Mouse (Mus musculus): Measurements from ENCODE around the gene Gm5741. TPM values are rescaled to one million over a fixed set of nuclear protein-coding genes. Genes with fewer than 3 reads are reported as not detected.
A peak's percentile ranks its signal among the peaks of the same experiment; 100 is the strongest.

Gene Gm5741
- not detected for total RNA-seq (2021)
- long read RNA-seq, experiment 1: 0 reads
- long read RNA-seq, experiment 2: 0 reads

DNA sequence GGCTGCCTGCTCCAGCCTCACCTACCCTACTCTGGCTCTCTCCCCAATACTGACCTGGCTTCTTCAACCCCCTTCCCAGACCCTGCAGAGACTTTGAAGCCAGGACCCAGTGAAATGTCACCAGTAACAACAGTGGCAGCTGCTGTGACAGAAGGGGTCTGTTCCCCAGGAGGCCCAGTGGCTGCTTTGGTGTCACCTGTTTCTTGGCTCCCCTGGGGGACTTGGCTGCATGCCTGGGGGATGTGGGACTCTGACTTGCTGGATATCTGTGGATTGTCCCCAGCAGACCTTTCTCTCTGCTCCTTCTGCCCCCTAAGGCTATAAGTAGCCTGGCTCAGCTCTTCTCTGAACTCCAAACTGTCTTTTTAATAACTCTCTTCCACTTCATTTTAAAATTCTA, at the start of gene Gm5741:
Gene Gm5741, minus strand, starts transcription at position 1 of the 400 bp plus-strand sequence.
- TF ChIP-seq CTCF (IDR thresholded peaks at IDR 0.05): no peak
- intact Hi-C loops (cut with DNase I): no loop called here

DNA sequence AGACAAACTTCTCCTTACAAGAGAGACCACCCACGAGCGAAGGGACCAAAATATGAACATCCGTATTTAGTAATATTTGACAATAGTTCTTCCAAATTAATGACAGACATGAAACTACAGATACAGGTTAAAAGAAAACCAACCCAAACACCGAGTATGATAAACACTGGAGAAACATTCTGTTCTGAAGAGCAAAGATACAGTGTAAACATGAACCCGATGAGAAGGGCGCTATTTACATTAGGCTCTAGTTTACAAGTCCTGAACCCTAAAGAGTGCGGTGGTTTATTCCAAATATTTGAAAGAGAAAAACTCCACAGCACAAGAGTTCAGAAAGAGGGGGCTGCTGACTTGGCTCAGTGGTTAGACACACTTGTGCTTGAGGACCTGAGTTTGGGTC, 49.2 kb upstream of the Gm5741 start:
- intact Hi-C loops (cut with DNase I): no loop called here

More for the DNA sequence above, at the start of gene Gm5741:
- Histone ChIP-seq H3K4me3 (no peak within 1 kb of the TSS), H3K27ac (no peak within 1 kb of the TSS)
- no peak for DNase-seq (ENCODE audit: extremely low spot score in 1 of 2, low spot score in 2 of 2)

DNA sequence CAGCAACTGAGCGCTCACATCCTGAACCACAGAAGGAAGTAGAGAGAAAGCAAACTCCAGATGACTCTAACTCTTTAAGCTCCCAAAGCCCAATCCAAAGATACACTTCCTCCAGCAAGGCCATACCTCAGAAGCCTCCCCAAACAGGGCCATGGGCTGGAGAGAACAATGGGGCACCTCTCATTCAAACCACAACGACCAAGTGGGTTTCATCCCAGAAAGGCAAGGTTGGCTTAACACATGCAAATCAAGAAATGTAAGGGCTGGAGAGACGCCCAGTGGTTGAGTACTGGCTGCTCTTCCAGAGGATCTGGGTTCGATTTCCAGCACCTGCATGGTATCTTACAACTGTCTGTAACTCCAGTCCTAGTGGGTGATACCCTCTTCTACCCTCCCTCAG, 47.7 kb upstream of the Gm5741 start:
- intact Hi-C loops (cut with DNase I): no loop called here
- TF ChIP-seq CTCF (IDR thresholded peaks at IDR 0.05): no peak
- Histone ChIP-seq H3K4me3 (no peak overlapping the region), H3K27ac (no peak overlapping the region)
- no peak for DNase-seq (ENCODE audit: extremely low spot score in 1 of 2, low spot score in 2 of 2)

More for the DNA sequence above, 49.2 kb upstream of the Gm5741 start:
- H3K4me3 ChIP-seq: no peak overlapping the region
- no peak overlapping the region for H3K27ac ChIP-seq
- no peak for DNase-seq (ENCODE audit: extremely low spot score in 1 of 2, low spot score in 2 of 2)
- no peak for TF ChIP-seq CTCF (IDR thresholded peaks at IDR 0.05)

DNA sequence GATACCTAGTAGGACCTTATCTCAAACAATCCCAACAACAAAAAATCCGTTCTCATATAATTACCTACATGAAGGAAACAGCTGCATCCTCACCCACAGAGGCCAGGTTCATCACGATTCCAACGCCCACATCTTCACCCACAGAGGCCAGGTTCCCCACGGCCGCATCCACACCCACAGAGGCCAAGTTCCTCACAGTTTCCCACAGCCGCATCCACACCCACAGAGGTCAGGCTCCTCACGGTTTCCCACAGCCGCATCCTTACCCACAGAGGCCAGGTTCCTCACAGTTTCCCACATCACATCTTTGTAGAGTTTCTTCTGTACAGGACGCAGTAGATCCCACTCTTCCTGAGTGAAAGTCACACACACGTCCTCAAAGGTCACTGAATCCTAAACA, 45.5 kb upstream of the Gm5741 start:
- DNase-seq (ENCODE audit: extremely low spot score in 1 of 2, low spot score in 2 of 2): no peak
- Histone ChIP-seq H3K4me3 (no peak overlapping the region), H3K27ac (no peak overlapping the region)
- intact Hi-C loops (cut with DNase I): no loop called here
- TF ChIP-seq CTCF (IDR thresholded peaks at IDR 0.05): no peak

DNA sequence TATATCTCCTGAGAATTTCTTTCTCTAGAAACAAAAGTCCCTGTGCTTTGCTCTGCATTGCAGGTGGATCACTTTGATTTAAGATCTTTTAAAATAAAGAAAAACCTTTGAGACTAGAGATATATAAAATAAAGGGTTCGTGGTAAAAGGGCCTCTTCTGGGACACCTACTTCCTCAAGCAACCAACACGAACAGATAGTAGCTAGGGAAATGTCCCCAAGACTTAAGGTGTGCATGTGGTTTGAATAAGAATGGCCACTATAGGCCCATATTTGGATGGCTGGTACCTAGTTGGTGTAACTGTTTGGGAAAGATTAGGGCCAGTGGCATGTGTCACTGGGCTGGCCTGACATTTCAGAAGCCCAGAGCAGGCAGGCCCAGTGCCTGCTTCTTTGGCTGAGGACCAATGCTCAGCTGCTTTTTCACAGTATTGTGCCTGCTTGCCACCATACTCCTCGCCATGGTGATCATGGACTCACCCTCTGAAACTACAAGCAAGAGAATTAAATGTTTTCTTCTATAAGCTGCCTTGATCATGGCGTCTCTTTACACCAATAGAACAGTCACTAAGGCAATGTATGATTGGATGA, 32.4 kb upstream of the Gm5741 start:
- Histone ChIP-seq H3K4me3 (no peak overlapping the region), H3K27ac (no peak overlapping the region)
- TF ChIP-seq CTCF (IDR thresholded peaks at IDR 0.05): no peak
- DNase-seq (ENCODE audit: extremely low spot score in 1 of 2, low spot score in 2 of 2): no peak
- intact Hi-C loops (cut with DNase I): no loop called here

DNA sequence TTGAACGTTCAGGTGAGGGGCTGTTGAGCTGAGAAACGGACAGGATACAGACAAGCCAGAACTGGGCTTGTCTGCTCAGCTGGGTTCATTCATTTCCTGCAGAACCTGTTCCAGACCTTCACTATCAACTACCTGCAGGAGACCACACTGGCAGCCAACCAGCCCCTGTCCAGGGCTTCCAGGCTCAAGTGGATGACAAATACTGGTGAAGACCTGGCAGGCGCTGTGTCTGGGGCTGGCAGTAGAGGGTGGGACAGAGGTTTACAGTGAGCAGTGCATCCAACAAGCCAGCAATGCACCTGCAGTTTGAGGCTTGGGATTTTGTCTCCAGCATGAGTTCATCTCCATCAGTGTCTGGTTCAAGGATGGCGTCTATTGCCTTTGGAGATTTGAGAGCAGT, 29.1 kb upstream of the Gm5741 start:
- no peak for TF ChIP-seq CTCF (IDR thresholded peaks at IDR 0.05)
- Histone ChIP-seq H3K4me3 (no peak overlapping the region), H3K27ac (no peak overlapping the region)
- DNase-seq (ENCODE audit: extremely low spot score in 1 of 2, low spot score in 2 of 2): no peak
- intact Hi-C loops (cut with DNase I): no loop called here

DNA sequence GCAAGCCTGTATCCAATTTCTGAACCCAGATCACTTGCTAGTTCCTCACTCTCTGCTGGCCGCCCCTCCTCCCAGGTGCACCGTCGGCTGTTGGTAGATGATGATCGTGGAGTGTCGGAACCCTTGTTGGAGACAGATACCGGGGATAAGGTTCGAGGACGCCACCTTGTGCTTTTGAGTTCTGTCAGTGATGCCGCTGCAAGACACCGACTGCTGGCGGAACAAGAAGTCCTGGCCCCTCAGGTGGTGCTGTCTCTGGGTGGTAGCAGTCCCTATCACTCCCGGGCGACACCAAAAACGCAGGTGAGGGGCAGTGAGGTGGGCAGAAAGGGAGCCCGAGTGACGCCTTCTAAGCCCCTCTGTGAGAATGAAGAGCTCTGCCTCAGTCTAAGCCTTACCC, 28.4 kb upstream of the Gm5741 start:
- TF ChIP-seq CTCF (IDR thresholded peaks at IDR 0.05): no peak
- Histone ChIP-seq H3K27ac (no peak overlapping the region), H3K4me3 (no peak overlapping the region)
- intact Hi-C loops (cut with DNase I): no loop called here
- DNase-seq (ENCODE audit: extremely low spot score in 1 of 2, low spot score in 2 of 2): no peak

DNA sequence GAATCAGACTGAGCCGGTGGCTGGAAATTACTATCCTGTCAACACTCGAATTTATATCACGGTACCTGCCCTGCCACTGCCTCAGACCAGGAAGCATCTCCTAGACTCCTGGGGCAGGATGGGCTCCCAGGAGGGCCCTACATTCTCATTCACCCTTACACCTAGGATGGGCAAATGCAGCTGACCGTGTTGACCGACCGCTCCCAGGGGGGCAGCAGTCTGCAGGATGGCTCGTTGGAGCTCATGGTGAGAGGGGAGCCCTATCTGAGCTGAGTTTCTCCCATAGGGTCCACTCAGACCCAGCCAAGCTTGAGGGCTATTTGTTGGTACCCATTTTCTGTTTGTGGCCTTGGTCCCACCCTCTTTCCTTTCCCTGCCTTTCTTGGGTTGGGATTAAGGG, 27.8 kb upstream of the Gm5741 start:
- H3K27ac ChIP-seq: no peak overlapping the region
- H3K4me3 ChIP-seq: no peak overlapping the region
- intact Hi-C loops (cut with DNase I): no loop called here
- no peak for TF ChIP-seq CTCF (IDR thresholded peaks at IDR 0.05)
- DNase-seq (ENCODE audit: extremely low spot score in 1 of 2, low spot score in 2 of 2): no peak

DNA sequence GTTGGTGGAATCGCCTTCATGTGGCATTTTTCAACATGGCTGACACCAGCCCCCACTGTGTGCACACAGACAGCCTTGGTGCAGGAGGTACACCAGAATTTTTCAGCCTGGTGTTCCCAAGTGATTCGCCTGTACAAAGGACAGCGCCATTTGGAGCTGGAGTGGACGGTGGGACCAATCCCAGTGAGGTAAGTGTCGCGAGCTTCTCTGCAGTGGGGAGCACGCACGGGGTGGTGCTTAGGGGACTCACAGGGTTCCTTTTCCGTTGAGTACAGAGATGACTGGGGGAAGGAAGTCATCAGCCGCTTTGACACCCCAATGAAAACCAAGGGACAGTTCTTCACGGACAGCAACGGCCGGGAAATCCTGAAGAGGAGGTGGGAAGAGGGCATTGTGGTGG, 27.3 kb upstream of the Gm5741 start:
- DNase-seq (ENCODE audit: extremely low spot score in 1 of 2, low spot score in 2 of 2): no peak
- Histone ChIP-seq H3K4me3 (no peak overlapping the region), H3K27ac (no peak overlapping the region)
- intact Hi-C loops (cut with DNase I): no loop called here
- TF ChIP-seq CTCF (IDR thresholded peaks at IDR 0.05): no peak

DNA sequence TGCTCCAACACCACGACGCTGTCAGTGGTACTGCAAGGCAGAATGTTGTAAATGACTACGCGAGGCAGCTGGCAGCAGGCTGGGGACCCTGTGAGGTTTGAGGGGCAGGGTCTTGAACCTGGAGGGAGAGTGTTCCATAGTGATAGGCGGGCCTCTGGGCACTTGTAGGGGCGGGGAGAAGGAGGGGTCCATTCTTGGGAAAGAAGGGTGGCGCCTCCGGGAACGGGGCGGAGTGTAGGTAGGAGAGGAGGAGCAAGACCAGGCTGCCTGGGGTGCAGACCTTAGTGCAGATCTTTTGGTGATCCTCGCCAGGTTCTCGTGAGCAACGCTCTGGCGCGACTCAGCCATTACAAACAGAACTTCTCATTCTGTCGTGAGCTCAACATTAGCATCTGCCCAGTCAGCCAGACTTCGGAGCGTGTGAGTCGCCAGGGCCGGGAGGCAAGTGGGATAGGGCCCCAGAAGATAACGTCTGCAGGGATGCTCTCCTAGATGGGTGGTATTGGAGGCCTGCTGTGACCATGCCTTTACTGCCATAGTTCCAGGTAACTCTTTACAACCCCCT, 23.8 kb upstream of the Gm5741 start:
- no peak for DNase-seq (ENCODE audit: extremely low spot score in 1 of 2, low spot score in 2 of 2)
- H3K27ac ChIP-seq: no peak overlapping the region
- intact Hi-C loops (cut with DNase I): no loop called here

DNA sequence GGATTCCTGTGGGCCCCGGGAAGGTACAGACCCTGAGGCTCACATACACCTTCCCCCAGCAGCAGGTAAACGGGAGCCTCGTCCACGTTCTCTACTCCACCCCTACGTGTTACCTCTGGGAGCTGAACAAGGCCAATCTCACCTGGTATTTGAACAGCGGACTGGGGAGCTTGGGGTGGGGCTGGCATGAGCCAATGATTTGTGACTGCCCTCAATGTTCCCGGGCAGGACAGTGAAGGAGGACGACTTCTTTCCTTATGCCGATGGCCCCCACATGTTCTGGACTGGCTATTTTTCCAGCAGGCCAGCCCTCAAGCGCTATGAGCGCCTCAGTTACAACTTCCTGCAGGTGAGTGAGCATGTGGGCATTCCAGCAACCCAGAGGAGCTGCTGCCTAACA, 23.1 kb upstream of the Gm5741 start:
- Histone ChIP-seq H3K27ac (no peak overlapping the region), H3K4me3 (no peak overlapping the region)
- no peak for TF ChIP-seq CTCF (IDR thresholded peaks at IDR 0.05)
- no peak for DNase-seq (ENCODE audit: extremely low spot score in 1 of 2, low spot score in 2 of 2)
- intact Hi-C loops (cut with DNase I): no loop called here

More for the DNA sequence above, 23.8 kb upstream of the Gm5741 start:
- no peak overlapping the region for H3K4me3 ChIP-seq
- TF ChIP-seq CTCF (IDR thresholded peaks at IDR 0.05): no peak

DNA sequence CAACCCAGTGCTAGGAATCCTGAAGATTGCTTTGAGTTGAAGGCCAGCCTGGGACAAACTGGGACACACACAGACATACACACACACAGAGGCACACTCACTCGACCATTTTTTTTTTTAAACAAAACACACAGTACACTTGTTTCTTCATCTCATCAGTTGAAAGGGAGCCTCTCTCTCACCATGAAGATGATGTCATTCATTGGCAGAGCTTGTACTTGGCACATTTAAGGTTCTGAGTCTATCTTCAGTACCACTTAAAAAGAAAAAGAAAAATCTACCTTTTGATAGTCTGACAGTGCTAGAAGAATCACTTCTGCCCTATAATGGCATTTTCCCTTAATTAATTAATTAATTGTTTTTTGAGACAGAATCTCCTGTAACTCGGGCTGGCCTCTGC, 21.0 kb upstream of the Gm5741 start:
- no peak for TF ChIP-seq CTCF (IDR thresholded peaks at IDR 0.05)
- Histone ChIP-seq H3K27ac (no peak overlapping the region), H3K4me3 (no peak overlapping the region)
- intact Hi-C loops (cut with DNase I): no loop called here
- no peak for DNase-seq (ENCODE audit: extremely low spot score in 1 of 2, low spot score in 2 of 2)

DNA sequence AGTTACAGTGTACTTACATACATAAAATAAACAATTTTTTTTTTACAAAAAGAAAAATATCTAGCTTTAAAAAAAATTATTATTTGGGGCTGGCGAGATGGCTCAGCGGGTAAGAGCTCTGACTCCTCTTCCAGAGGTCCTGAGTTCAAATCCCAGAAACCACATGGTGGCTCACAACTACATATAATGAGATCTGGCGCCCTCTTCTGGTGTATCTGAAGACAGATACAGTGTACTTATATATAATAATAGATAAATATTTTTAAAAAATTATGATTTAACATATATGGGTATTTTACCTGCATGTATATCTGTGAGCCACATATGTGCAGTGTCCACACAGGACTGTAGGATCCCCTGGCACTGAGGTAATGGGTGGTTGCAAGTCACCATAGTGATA, 18.5 kb upstream of the Gm5741 start:
- no peak overlapping the region for H3K4me3 ChIP-seq
- DNase-seq (ENCODE audit: extremely low spot score in 1 of 2, low spot score in 2 of 2): no peak
- intact Hi-C loops (cut with DNase I): no loop called here
- peak; percentile 46 for TF ChIP-seq CTCF (IDR thresholded peaks at IDR 0.05)
- no peak overlapping the region for H3K27ac ChIP-seq

All from left cerebral cortex, adult 2 months (tissue).